Mouse (Mus musculus) G1E-ER4 (cell line): ENCODE results near the gene Map1b. TPM values are rescaled to one million over a fixed set of nuclear protein-coding genes. Genes with fewer than 3 reads are reported as not detected.

Experiments
- GATA1 ChIP-seq: IDR thresholded peaks from one replicate; pipeline ENCODE4 v1.8.0; 2012; ENCODE audit warnings: low read length, inconsistent platforms
- polyA plus RNA-seq: library from polyadenylated mRNA; stranded (reverse); fragments of >175 nt; gene quantifications from 2 replicates; pipeline ENCODE4 v1.2.3, GENCODE M21; 2012

The Map1b gene
- not detected in 2 replicates for polyA plus RNA-seq

DNA sequence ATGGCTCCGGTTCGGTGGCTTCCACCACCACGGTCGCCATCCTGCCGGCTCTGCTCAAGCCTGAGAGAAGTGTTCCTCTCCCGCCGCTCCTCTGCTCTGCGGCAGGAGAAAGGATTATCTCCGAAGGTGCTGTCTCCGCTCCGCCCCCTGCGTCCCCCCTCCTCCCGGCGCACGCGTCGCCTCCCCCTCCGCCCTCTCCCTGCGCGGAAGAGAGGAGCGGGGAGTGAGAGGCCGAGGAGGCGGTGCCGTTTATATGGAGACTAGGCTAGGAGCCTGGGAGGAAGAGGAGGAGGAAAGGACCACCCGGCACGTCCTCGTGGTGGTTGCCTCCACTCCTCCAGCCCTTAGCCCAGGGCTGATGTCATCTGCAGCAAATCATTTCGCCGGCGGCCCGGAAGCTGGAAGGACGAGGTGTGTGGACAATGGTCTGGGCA, at the start of gene Map1b:
Gene Map1b (minus strand): TSS at position 93 of the 434 bp plus-strand sequence.
- no peak for TF ChIP-seq GATA1

DNA sequence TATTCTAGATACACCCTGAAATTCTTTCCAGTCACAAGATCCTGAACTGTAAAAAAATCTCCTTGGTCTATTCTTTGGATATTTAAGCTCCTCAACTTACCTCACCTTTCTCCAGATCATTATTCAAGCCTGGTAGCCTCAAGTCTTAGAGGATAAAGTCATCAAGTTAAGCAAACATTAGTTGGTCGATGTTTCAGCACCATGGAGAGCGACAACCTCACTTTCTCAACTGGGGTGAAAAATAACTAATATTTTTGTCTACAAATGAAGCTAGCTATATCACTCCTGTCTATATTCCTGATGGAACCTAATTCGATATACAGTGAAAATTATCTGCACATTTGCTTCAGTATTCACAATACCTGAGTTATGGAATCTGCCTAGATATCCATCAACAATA, 48.0 kb upstream of the Map1b start:
- TF ChIP-seq GATA1 = no peak

DNA sequence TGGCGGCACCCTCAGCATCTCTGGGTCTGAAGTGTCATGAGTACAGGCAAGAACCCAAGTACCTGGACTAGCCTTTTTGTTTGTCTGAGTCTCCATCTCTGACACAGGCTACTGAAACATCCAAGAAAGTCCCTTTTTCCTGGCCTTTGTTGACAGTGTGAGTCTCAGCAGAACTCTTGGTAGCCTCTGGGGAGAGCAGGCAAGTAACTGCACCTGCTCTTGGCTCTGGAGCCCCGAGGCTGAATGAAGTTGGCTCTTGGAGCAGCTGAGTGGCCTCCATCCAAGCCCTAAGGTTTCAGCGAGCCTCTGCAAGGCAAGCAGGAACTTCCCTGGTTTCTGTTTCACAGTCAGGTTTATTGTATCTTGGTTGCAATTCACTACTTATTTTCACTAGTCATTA, 46.7 kb upstream of the Map1b start:
- TF ChIP-seq GATA1 = no peak

DNA sequence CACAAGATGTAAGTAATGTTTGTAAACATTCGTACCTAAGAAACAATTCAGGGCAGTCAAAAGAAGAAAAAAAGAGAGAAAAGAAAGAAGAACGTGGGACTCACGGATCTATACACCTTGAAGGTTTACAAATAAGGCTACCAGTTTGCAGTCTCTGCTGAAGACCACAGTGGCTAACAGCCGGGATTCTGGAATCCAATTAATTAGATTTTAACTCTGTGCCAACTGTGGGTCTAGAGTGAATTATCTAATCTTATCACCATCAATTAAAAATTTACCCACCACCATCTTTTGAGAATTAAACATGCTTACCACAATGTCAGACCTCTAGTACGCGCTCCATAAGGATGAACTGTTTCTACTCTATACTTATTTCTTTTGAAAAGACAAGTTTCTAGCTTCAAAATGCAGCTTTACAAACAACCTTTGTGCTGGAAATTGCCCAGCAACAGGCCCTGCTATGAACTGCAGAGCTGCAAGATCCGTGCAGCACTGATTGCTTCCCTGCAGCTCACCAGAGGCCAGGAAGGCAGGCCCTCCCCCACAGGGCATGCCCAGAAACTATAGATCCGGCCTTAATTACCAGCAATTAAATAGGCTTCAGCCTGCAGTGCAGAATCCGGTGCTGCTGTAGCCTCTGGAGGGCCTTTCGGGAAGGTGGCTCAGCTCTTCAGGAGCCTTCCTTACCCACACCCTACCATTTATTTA, 45.7 kb upstream of the Map1b start:
- no peak for TF ChIP-seq GATA1

DNA sequence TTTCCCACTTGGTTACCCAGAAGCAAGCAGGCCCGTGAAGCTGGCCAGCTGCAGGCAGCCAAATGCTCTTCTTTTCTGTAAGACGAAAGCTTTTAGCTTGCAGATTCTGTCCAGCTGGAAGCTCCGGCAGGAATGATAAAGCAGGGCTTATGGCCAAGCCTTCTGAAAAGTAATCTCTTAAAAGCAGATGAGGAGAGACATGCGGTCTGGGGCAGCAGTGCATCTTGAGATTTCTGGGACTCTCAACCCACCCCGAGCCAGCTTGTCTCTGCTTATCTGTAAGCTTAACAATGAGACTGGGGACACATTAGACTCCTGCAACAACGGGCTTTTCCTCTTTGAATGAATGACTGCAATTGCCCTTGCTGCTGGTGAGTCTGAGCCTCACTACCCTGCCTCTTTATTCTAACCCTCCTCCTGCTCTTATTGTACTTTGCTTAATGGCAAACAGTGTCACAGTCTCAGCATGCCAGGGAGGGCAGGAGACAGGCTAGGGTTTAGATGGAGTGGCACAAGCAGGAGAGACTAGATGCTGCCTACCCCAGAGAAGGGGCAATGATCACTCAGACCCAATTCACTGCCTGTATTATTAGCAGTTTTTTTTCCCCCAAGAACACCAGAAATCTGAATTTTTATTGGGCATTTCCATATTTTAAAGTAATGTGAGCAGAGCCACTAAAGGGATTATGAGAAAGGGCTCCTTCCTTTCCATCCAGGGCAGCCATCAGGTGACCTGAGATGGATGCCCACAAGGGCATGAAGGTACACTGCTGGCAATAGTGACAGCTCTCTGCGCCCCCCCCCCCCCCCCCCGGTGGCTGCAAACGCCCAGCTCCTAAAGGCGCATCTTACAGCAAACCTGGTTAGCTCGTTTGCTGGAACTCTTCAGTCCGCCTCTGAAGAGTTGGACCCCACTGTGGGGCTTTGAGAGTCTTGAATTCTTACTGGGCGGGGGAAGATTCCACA, 44.6 kb upstream of the Map1b start:
- TF ChIP-seq GATA1 = no peak

DNA sequence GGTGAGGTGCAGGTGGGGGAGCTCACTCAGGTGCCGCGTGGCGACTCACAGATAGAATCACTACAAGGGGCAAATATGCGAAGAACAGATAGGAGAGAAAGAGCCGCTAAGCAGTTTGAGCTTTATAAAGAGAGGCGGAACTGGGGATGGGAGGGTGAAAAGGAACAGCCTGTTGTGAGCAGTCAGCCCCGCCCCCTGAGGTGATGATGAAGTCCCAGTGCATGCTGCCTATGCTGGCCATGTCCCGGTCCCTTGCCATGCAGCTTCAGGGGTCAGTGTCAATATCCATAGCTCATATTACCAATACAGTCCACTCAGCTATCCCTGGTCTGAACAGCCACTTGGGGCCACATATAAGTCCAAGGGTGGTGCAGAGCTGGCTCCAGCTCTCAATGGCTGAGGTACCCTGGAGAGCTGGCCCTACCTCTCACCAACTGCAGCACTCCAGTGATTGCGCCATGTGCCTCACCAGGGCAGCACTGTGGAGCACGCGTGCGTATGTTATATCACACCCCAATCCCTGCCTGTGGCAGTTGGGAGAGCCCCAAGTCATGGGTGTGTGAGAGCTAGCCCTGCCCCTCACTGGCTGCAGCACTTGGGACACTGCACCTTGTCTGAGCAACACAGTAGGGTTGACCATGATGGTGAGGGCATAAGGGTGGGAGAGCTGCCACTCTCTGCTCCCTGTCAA, 42.0 kb upstream of the Map1b start:
- no peak for TF ChIP-seq GATA1

DNA sequence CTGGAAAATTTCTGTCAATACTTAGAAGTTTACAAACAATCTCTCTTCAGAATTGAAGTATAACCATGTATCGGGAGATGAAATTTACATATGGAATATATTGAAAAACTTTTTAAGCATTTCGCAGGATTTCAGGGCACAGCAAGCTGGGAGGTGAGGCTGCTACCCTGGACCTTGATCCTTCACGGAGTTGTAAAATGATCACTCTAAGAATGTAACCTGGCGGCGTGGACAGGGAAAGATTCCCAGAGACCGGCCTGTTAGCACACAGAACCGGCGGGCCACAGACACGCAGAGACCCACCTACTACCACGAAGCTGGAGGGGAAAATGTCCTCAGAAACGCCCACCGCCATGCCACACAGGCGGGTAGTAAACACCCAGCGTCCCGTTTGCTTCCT, 41.5 kb upstream of the Map1b start:
- no peak for TF ChIP-seq GATA1

DNA sequence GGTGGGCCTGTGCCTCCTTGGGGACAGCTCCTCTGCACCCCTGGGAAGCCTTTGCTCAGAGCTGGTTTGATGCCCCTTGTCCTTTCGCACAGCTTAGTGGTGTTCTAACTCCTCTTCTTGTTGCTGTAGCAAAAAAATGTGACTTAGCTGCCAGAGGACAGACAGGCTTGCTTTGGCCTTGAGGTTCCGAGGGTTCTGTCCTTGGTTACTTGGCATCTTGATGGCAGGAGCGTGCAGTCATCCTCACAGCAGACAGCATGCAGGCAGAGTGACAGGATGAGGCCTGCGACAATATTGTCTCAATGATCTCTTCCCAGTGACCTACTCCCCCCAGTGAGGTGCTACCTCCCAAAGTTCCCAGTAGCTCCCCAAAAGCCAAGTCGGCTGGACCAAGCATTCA, 41.0 kb upstream of the Map1b start:
- TF ChIP-seq GATA1 = no peak

DNA sequence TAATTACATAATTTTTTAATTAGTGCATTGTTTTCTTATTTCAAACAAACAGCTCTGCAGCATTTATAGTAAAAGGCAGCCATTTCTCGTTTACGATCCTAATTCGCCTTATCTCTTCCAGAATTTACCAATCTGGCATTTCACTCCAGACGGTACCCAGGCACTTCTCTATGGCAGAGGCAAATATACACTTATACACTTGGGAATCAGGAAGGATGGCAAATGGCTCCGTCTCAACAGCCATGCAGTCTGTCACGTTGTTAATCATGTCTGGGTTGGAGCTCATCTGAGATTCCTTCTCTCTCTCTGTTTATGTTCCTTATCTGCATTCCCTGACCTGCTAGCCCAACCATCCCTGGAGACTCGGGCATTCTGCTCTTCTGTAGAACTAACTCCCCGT, 38.6 kb upstream of the Map1b start:
- TF ChIP-seq GATA1 = no peak

DNA sequence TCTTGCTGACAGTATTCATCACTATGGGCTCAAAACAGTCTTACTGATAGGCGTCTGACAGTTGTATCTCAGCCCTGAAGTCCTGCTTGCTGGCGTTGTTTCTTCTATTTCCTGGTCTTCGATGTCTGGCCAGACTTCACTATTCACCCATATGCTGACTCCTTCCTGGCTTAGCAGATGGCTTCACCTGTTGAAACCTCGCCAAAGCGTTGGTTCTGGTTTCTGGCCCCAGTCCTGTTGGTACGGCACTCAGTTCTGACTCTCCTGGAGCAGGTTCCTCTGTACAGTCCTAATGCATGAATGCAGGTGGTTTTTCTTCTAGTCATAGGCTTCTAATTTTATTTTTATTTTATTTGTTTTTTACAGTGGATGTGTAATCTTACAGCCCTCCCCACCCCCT, 38.1 kb upstream of the Map1b start:
- TF ChIP-seq GATA1 = no peak

DNA sequence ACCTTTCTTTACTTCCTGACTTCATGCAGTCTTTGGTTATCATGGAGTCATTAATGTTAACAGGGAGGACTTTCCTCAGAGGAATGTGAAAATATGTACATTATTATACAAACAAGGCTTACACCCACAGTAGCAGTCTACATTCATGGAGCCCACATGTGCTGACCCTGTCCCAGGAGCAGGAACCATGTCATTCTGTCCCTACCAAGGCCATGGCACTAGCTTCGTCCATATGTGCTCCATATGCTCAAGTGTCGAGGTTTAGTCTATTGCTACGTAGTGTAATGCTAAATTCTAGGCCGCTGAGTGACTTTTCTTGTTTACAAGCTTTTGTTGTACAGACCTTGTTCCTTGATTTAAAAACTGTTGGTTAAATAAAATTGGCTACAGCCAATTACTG, 36.0 kb upstream of the Map1b start:
- no peak for TF ChIP-seq GATA1

DNA sequence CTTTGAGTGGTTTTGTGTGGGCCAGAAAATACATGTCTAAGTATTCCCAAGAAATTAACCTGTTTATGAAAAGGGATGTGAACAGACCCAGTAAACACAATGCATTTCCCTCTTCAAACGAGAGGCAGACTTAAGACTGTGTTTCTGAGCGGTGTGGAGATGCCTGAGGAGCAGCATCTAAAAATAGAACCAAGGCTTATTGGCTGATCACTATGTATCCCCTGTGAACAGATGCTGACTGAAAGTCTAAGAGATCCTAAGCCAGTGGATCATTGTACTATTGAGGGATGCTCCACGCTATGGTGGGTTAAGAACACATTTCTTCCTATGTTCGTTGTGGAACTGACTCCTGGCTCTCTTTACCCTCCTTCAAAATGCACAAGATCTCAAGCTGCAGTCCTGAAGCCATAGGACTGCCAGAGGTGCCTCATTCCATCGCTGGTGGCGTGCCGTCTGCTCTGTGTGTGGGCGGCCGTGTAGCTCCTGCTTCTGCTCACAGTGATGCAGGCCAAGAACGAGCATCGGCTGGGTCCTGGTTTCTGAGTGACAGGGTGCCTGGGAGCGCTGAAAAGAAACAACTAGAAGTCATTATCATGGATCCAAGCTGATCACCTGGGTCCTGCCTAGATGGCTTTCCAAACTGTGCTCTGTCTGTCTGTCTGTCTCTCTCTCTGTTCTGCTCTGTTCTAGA, 34.5 kb upstream of the Map1b start:
- no peak for TF ChIP-seq GATA1

DNA sequence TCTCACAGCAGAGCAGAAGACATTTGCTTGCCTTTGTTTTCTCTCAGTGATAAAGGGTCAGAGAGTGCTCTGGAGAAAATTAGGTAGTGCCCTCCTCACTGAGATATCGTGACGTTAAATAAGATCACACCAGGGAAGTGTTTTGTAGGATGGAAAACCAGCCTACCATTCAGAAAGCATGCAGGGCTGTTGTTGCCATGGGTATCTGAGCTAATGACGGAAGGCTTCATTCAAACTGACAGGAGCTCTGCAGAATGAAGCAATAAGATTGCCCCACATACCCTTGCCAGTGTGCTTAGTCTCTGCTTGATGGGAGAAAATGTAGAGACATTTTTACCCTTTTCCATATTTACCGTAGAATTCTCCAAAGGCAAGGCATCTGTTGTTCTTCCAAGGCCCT, 33.7 kb upstream of the Map1b start:
- TF ChIP-seq GATA1 = no peak

DNA sequence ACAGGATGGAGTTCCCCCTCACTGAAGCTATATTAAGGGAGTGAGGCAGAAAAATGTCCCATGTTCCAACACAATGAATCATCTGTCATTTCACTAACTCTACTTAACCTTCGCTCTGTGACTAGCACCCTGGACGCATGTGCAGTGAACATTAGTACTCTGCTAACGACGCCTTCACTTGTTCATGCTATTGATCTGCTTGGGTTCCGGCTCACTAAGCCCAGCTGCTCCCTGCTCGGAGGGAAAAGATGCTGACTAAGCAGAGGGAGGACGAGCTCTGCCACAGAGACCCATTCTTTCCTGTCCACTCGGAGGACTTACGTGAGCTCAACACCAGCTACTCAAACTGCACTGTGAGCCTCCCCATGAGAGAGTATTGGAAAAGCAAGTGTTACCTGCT, 33.2 kb upstream of the Map1b start:
- no peak for TF ChIP-seq GATA1

DNA sequence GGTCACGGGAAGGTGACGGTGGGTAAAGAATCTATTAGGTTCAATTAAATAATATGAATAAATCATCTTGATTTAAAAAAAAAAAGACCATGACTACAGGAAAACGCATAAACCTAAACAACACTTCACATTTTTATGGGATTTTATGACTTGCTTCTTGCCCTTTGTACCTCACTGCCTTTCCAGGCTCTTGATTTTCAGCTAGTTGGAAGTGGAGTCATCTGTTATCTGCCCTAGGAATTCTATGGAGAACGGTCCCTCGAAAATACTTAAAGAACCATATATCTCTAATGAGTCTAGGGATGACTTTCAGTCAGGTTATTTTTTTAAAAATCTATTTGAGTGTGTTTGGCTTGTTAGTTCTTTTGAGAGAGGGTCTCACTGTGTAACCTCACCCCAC, 30.5 kb upstream of the Map1b start:
- no peak for TF ChIP-seq GATA1

DNA sequence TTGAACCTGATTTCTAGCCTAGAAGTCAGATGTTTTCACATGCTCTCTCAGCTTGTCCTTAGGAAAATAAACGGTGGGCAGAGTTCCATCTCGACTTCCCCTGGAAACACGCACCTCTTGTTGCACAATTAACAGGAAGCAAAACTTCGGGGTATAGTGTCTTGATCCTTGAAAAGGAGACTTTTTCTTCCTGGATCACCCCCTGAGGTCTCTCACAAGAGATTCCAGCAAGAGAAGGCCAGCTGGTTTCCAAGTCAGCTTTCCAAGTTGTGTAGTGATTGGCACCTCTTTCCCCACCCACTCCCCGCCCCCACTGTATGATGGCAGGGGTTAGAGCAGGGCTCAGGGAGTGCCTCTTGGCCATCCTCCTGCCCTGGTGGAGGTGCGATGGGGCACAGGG, 28.9 kb upstream of the Map1b start:
- no peak for TF ChIP-seq GATA1
